Mouse (Mus musculus) cerebellum, postnatal 25 days (tissue): ENCODE measurements around the gene Tex45.

ENCODE experiments used
- DNase-seq, 2 experiments: peaks; one replicate each; pipeline ENCODE4 v3.0.0; 2021; ENCODE audit warnings: mixed read lengths in 2 of 2

Tex45 gene

GRCm38 (mm10) chr8:3492901-3493844 lies 22.5 kb downstream of the Tex45 start, which contains the start of gene Zfp358:
Gene Zfp358 (plus strand): TSS chr8:3493138.
- DNase-seq: peak; percentile 80 to 88

GRCm38 (mm10) chr8:3493845-3494208 lies 23.2 kb downstream of the Tex45 start:
- no peak for DNase-seq

GRCm38 (mm10) chr8:3495578-3496427 lies 25.1 kb downstream of the Tex45 start:
- DNase-seq: peak in 1 of 2 experiments; percentile 34

GRCm38 (mm10) chr8:3496428-3496748 lies 25.7 kb downstream of the Tex45 start:
- DNase-seq: no peak

- DNase-seq: no peak
Observed at GRCm38 (mm10) chr8:3498583-3498982, 27.9 kb downstream of the Tex45 start.

GRCm38 (mm10) chr8:3499751-3500150 lies 29.1 kb downstream of the Tex45 start:
- peak in 1 of 2 experiments; percentile 26 for DNase-seq

GRCm38 (mm10) chr8:3500235-3501090 lies 29.8 kb downstream of the Tex45 start, which contains the start of gene Mcoln1:
Gene Mcoln1 (plus strand): TSS chr8:3500457.
- DNase-seq: peak; percentile 99

- DNase-seq: no peak
Observed at GRCm38 (mm10) chr8:3502217-3502616, 31.6 kb downstream of the Tex45 start.

- no peak for DNase-seq
Observed at GRCm38 (mm10) chr8:3507979-3508754, 37.5 kb downstream of the Tex45 start.

- DNase-seq: peak; percentile 29 to 35
Observed at GRCm38 (mm10) chr8:3514681-3515247, 44.1 kb downstream of the Tex45 start.

- DNase-seq: peak; percentile 93 to 95
Observed at GRCm38 (mm10) chr8:3515260-3515671, 44.6 kb downstream of the Tex45 start, which contains the start of gene Pnpla6. Gene Pnpla6 (plus strand): TSS chr8:3515384.

- peak in 1 of 2 experiments; percentile 53 for DNase-seq
Observed at GRCm38 (mm10) chr8:3515771-3516417, 45.2 kb downstream of the Tex45 start.

GRCm38 (mm10) chr8:3516450-3517116 lies 45.9 kb downstream of the Tex45 start:
- peak; percentile 96 to 97 for DNase-seq

GRCm38 (mm10) chr8:3517117-3517495 lies 46.4 kb downstream of the Tex45 start:
- DNase-seq: no peak

GRCm38 (mm10) chr8:3522007-3522697 lies 51.5 kb downstream of the Tex45 start:
- no peak for DNase-seq

GRCm38 (mm10) chr8:3530816-3531215 lies 60.2 kb downstream of the Tex45 start:
- no peak for DNase-seq

- no peak for DNase-seq
Observed at GRCm38 (mm10) chr8:3531936-3532335, 61.3 kb downstream of the Tex45 start.

GRCm38 (mm10) chr8:3536053-3536841 lies 65.6 kb downstream of the Tex45 start:
- no peak for DNase-seq
